Mouse (Mus musculus): ENCODE measurements at regions not wholly inside any gene's neighbourhood (a gene's known extent, or its start where the extent isn't known, plus 50 kb on each side); places are given as distances from the start of the nearest gene placed in this dataset.

DNA sequence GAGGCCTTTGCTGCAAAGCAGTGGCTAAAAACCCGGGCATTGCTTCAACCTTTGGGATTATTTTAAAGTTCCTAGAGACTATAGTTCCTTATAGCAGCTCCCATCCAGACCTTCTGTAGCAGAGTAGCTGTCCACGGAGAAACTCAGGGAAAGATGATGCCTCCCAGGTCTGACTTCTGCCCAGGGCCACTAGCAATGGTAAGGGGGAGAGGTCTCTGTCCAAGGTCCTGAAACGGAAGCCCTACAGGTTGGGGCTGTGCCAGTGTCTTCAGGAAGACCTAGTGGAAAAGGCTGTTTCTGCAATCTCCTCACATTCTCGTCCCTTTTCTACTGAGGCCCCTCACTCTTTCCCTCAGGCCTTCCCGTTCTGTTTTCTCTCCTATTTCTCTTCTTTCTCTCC lies 168.0 kb downstream of the Gm26897 start:
- TF ChIP-seq EP300 (IDR thresholded peaks at IDR 0.05), result no peak
- no peak for TF ChIP-seq CTCF (IDR thresholded peaks at IDR 0.05)
